Mouse (Mus musculus) kidney, adult 9 months (tissue): ENCODE results near the gene Shc3.

Source experiments
- DNase-seq: peaks from one replicate; pipeline ENCODE4 v3.0.0; 2022

The Shc3 gene

GRCm38 (mm10) chr13:51413461-51413860 lies 155.8 kb downstream of the Shc3 start:
- DNase-seq, result no peak

- no peak for DNase-seq
These were observed 157.4 kb downstream of the Shc3 start for GRCm38 (mm10) chr13:51411696-51412430.

DNA sequence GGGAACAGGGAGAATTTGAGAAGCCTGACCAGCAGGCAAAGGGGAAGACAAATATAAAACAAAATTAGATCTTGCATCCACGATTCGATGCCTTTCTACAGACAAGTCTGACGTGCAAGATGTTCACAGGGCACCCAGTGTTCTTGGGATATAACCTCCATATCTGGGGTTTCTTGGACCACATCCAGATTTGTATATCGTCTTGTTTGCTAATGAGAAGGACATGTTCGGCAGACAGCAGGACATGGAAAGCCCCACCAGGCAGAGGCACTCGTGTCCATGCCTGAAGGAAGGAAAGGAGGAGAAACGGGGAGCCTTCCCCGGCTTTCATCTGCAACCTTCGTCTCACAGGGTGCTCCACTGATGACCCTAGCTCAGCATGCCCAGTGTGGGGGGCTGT lies 158.0 kb downstream of the Shc3 start:
- DNase-seq, result no peak

GRCm38 (mm10) chr13:51409936-51410481 lies 159.2 kb downstream of the Shc3 start:
- no peak for DNase-seq

- peak; percentile 43 for DNase-seq
These were observed 160.7 kb downstream of the Shc3 start, which contains the start of gene S1pr3 for GRCm38 (mm10) chr13:51408519-51409001. Gene S1pr3 (plus strand): TSS chr13:51408639.

- no peak for DNase-seq
These were observed 161.5 kb downstream of the Shc3 start for GRCm38 (mm10) chr13:51407541-51408217.

- no peak for DNase-seq
These were observed 163.4 kb downstream of the Shc3 start for GRCm38 (mm10) chr13:51405731-51406320.

DNA sequence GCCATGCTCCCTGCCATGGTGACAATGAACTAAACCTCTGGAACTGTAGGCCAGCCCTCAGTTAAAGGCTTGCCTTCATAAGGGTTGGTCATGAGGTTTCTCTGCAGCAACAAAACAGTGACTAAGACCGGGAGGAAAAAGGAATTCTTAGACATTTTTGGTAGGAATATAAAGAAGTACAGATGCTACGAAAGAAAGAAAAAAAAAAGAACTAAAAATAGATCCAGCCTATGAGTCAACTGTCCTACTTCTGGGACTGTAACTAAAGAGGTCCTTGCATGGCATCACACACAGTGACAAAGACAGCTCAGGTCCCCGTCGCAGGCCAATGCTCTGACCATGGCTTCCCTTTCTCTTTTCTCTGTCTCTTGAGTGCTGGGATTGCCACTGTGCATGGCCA lies 164.7 kb downstream of the Shc3 start:
- no peak for DNase-seq

DNA sequence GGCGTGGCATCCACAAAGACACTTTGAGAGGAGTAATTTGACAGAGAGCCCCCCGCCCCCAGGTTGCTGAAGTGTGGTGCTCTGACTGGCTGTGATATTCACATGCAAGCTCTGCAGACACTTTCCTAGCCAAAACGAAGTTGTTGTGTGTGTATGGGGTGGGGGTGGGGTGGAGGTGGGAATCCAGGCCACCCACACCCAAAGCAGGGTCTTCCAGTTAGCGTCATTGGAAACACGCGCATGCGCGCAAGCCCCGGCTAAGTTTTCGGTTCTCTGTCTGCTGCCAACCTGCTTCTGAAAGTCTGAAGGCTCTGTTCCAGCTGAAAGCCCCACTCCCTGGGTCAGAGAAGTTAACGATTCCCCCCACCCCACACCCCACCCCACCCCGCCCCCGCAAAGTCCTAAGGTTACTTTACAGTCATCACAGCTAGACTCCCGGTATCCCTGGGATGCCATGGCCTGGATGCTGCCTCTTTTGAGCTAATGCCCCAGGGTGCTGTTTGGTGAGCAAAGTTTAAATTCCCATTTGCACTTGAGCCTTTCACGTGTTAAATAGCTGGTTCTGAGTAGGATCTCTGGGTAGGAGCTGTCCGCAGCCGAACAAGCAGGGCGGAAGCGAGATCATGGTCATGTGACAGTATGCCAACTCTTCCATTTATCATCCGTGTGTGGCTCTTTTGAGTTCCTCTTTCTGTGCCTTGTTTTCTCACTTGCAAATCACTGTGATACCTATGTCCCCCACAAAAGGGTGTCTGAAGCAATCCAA lies 168.3 kb downstream of the Shc3 start:
- peak; percentile 32 for DNase-seq

GRCm38 (mm10) chr13:51400186-51400719 lies 169.0 kb downstream of the Shc3 start:
- DNase-seq, result peak; percentile 48

DNA sequence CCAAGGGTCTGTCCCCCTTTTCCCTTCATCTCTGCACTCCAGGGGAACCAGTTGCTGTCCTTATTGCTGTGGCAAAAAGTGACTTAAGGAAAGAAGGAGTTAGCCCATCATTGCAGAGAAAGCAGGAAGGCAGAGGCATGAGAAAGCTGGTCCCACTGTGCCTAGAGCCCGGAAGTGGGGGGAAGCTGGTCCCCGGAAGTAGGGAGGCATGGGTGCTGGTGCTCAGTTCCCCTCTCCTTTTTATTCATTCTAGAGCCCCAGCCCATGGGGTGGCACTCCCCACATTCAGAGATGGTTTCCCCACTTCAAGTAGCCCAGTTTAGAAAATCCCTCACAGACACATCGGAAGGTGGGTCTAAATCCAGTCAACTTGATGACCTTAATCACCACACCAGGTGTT lies 169.7 kb downstream of the Shc3 start:
- DNase-seq, result no peak

DNA sequence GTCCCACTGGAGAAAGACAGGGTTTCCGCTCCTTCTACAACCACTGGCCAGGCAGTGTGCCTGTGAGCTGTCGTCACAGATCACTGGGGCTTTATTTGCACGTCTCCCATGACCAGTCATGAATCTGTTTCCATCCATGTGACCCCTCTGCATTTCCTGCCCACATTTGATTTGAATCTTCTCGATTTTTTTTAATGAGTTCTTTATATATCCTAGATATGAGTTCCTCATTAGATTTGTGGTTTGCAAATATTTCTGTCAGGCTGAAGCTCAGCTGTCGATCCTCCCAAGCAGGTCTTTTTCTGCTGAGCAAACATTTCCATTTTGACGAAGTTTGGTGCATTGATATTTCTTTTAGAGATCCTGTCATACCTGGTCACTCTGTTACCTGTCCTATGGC lies 171.4 kb downstream of the Shc3 start:
- DNase-seq, result no peak

GRCm38 (mm10) chr13:51392256-51392655 lies 177.0 kb downstream of the Shc3 start:
- no peak for DNase-seq

DNA sequence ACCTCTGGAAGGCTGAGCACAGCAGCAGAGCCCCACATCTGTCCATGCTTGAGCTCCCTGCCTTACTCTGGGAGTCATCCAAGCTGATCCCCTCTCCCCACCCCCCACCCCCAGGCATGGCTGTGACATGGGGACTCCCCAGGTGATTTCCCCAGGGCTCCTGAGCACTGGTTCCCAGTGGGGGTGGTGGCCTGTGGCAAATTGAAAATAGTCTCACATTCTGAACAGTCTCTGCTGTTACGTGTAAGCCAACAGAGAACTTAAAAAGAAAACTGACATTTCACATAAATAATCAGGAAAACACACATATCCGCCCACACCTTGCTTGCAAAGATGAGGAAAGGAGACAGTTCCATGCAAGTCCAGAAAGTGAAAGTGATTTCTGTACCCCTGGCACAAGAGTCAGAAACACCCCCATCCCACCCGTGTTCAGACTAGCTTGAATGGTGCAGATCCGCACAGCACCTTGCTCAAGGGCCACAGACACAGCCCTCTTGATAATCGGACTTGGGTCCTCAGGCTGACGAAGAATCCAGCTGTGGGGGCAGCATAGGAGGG lies 177.8 kb downstream of the Shc3 start:
- no peak for DNase-seq

DNA sequence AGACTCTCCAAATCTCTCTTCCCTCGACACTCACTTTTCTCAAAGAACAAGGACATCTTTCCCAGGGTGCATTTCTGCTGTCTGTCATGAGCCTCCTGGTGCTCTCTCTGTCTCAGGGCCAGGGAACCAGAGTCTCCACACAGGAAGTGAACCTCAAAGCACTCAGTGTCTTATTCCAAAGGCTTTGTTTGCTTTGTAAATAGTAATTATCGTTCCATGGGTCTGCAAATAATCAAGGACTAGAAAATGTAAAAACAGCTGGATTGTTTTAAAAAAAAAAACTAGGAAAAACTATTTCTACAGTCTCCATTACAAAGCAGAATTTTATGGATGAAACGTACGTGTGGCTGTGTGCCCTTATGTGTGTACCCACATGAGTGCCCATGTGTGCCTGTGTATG lies 178.8 kb downstream of the Shc3 start:
- no peak for DNase-seq

- no peak for DNase-seq
These were observed 181.3 kb downstream of the Shc3 start for GRCm38 (mm10) chr13:51387908-51388307.

DNA sequence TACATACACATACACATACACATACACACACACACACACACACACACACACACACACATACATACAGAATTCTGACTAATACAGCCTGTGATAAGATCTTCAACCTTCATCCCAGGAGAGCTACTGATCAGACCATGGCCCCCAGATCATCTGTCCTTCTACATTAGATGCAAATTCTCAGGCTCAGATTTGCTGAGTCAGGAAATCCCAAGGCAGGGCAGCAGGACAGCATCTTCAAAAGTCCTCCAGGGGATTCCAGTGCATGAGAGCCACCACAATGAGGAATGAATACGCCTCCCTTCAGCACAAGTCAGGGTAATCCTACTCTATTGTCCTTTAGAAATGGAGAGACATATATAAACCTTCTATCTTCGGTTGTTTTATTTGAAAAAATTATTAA lies 184.3 kb downstream of the Shc3 start:
- DNase-seq, result no peak

DNA sequence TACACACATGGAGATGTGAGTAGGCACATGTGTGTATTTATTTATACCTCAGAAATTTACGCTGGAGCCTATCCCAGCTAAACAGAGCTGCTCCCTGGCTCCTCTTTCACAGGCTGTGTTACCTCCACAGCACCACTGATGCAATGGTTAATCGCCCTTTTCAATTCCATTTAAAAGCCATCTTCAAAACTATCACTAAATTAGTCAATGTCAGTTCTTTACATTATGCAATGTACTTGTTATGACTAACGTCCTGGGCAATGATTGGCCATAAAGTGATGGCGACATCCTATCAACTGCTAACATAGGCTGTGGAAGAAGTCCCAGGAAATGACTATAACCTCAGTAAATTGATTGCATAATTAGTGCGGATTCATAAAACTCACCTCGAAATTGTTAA lies 187.7 kb downstream of the Shc3 start:
- DNase-seq, result no peak
